Mouse (Mus musculus) lung, postnatal 36 days (tissue): Measurements from ENCODE around the gene Srsx.
"Not testable (repeated sequence)": the region's sequence is repeated elsewhere in the genome, so short reads cannot be mapped to it uniquely, and the experiment has no call there.

Experiments used
- DNase-seq: peaks from one replicate; pipeline ENCODE4 v3.0.0; 2022; ENCODE audit warnings: mixed read lengths

Srsx gene

DNA sequence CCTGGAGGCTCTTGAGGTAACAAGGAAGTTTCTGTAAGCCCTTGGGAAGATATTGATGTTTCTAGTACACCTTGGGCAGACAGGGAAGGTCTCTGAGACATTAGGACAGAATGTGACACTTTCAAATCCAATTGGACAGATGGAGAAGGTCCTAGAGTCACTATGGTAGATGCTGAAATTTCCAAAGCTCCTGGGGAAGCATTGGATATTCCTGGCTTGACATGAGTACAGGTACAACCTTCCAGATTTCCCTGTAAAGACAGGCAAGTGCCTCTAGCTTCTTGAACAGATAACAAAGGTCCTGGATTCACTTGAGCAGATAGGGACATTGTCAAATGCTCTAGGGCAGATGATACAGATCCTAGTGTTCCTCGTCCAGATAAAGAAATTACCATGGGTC, at the start of gene Srsx:
Srsx (minus strand) TSS at position 101 of the 400 bp plus-strand sequence.
- not testable (repeated sequence) for DNase-seq

DNA sequence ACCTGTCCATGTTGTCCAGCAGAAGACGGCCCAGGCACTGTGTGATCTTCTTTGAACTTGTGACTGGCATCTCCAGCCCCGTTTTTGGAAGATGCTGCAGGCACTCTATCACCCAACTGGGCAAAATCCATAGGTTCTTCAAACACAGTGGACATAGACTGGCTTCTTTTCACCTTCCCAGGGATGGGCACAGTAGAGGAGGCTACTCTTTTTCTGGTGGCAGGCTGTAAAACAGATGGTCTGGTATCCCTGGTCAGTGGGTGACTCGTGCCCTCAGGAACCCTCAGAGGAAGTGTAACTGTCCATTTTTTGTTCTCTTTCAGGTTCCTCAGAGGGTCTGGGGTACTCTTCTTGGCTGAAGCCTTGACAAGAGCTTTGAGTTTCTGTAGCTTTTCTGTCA, 24.5 kb upstream of the Srsx start, which contains the start of gene Gm17577:
Gm17577 (minus strand) TSS at position 101 of the 400 bp plus-strand sequence.
- not testable (repeated sequence) for DNase-seq
